Mouse (Mus musculus) spleen, postnatal 0 days (tissue): ENCODE measurements around the gene Olfr820. TPM values are rescaled to one million over a fixed set of nuclear protein-coding genes. Genes with fewer than 3 reads are reported as not detected.

Source experiments
- polyA plus RNA-seq: library from polyadenylated mRNA; unstranded; fragments of >200 nt; fragmentation: Nextera tagmentation; extraction: Ambion mirVana; gene quantifications from 2 replicates; pipeline ENCODE4 v1.2.1, GENCODE M21; 2015

Gene Olfr820
- polyA plus RNA-seq, result not detected in 2 replicates

DNA sequence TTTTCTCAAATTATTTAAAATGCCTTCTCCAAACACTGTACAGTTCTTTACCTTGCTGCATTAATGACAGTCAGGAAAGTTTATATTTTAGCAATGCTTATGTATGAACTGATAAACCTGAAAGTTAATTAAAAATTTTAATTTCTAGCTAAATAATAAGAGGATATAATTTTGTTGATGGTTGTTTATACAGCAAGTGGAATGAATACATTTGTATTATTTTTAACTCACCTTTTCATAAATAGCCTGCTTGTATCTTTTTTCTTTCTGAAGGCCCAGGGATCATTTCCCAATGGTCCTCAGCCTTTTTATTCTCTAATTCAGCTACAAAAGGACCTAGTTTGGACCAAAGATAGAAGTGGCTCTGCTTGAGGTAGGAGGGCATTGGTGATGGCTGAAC is at the start of gene Olfr820:
Olfr820 (plus strand) TSS at position 301 of the 400 bp plus-strand sequence.

GRCm38 (mm10) chr10:129967166-129967565 is 45.3 kb upstream of the Olfr820 start, which contains the start of gene Olfr819:
Olfr819 (minus strand) TSS chr10:129967266.

GRCm38 (mm10) chr10:129976040-129976439 is 36.4 kb upstream of the Olfr820 start, which contains the start of gene Olfr247:
Olfr247 (minus strand) TSS chr10:129976140.

GRCm38 (mm10) chr10:129984962-129985361 is 27.5 kb upstream of the Olfr820 start, which contains the start of gene Gm10310:
Gm10310 (minus strand) TSS chr10:129985062.

DNA sequence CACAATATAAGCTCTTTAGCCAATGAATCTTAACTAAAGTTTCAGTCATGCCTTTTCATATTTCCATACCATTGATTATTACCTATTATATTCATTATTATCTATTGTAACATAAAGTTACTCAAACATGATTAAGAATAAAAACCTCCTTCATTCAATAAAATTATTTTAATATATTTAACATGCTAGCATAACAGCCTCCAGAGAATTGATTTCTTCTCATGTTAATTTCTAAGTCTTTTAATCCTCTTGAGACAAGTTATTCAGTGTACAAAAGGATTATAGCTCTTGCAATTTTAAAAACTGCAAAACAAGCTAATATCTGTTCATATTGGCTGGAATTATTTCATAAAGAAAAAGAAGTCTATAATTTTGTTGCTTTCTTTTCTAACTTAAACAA is 17.6 kb downstream of the Olfr820 start, which contains the start of gene Olfr821:
Olfr821 (plus strand) TSS at position 301 of the 400 bp plus-strand sequence.

Other genes with a start within 250 kb of the Olfr820 start
- gene Olfr808, start 247.1 kb upstream of the Olfr820 start, polyA plus RNA-seq, result not detected in 2 replicates
- gene Olfr809, start 238.0 kb upstream of the Olfr820 start, polyA plus RNA-seq, result not detected in 2 replicates
- not detected in 2 replicates for gene Olfr810, start 217.7 kb upstream of the Olfr820 start, polyA plus RNA-seq
- gene Olfr811, start 208.2 kb upstream of the Olfr820 start, polyA plus RNA-seq, result not detected in 2 replicates
- not detected in 2 replicates for gene Olfr812, start 166.5 kb upstream of the Olfr820 start, polyA plus RNA-seq
- not detected in 2 replicates for gene Olfr813, start 157.3 kb upstream of the Olfr820 start, polyA plus RNA-seq
- gene Olfr814, start 132.8 kb upstream of the Olfr820 start, polyA plus RNA-seq, result not detected in 2 replicates
- gene Olfr815, start 106.8 kb upstream of the Olfr820 start, polyA plus RNA-seq, result not detected in 2 replicates
- gene Olfr816, start 97.0 kb upstream of the Olfr820 start, polyA plus RNA-seq, result not detected in 2 replicates
- not detected in 2 replicates for gene Olfr818, start 63.5 kb upstream of the Olfr820 start, polyA plus RNA-seq
- not detected in 2 replicates for gene Olfr819, start 45.4 kb upstream of the Olfr820 start, polyA plus RNA-seq
- gene Olfr247, start 36.5 kb upstream of the Olfr820 start, polyA plus RNA-seq, result not detected in 2 replicates
- gene Gm10310, start 27.6 kb upstream of the Olfr820 start, polyA plus RNA-seq, result not detected in 2 replicates
- gene Olfr821, start 17.7 kb downstream of the Olfr820 start, polyA plus RNA-seq, result not detected in 2 replicates
- not detected in 2 replicates for gene Olfr822, start 58.6 kb downstream of the Olfr820 start, polyA plus RNA-seq
- gene Olfr823, start 102.8 kb downstream of the Olfr820 start, polyA plus RNA-seq, result not detected in 2 replicates
- not detected in 2 replicates for gene Olfr824, start 117.4 kb downstream of the Olfr820 start, polyA plus RNA-seq
- gene Olfr825, start 154.1 kb downstream of the Olfr820 start, polyA plus RNA-seq, result not detected in 2 replicates
- gene Olfr826, start 171.6 kb downstream of the Olfr820 start, polyA plus RNA-seq, result not detected in 2 replicates
- gene Olfr827, start 201.8 kb downstream of the Olfr820 start, polyA plus RNA-seq, result not detected in 2 replicates